Mouse (Mus musculus): ENCODE data around the gene Olfr1511.
"Not testable (repeated sequence)": the region's sequence is repeated elsewhere in the genome, so short reads cannot be mapped to it uniquely, and the experiment has no call there.

Olfr1511 gene

DNA sequence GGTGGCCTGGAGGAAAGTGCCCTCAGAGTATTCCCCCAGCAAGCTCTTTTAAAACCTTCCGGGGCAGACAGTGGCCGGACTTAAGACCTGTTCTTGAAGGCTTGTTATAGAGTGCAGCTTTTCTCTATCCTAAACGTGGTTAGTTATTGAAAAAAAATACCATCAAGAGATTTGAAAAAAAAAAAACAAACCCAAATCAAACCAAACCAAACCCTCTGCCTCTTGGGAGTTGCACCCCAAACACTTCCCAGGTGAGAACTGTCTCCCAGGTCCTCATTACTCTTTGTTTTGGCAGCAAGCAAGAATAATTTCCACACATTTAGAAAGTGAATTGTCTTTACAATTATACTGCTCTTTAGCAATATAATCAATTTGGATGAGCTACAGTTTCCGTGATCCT lies at the start of gene Olfr1511:
Olfr1511 (minus strand) TSS at position 101 of the 400 bp plus-strand sequence.
- DNase-seq: no peak

DNA sequence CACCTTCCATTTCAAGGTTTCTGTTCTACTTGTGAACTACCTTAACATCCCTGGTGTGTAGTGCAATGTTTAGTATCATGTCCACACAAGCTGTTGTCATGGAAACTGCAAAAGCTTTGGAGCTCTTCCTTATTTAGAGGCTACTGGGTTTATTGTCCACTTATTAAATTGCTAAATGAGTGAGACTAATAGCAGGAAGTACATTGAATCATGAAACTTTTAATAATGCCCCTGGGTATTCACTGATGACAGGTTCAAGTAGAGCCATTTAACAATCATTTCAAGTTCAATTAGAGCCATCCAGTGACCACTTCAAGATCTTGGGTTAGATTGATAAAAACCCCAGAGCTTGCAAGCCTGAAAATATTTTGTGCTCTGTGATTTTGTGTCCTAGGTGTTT lies 45.5 kb upstream of the Olfr1511 start, which contains the start of gene Olfr1509:
Olfr1509 (plus strand) TSS at position 301 of the 400 bp plus-strand sequence.
- no peak for DNase-seq

DNA sequence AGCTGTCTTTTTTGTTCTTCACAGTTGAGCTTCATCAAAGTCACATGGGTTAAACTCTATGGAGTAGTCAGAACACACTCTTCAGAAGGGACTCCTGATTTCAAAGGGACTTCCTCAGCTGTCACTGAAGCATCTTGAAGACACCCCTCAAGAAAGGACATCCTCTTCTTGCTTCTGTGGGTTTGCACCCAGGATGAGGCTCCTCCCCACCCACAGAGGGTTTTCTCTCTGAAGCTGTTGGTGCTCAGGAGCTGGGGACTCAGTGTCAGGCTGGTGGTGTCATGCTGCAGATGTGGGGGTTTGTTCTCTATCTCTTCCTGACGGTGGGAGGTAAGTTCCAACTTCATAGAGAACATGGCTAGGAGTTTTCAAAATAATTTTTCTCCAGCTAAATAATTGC lies 30.5 kb upstream of the Olfr1511 start:
- no peak for DNase-seq

DNA sequence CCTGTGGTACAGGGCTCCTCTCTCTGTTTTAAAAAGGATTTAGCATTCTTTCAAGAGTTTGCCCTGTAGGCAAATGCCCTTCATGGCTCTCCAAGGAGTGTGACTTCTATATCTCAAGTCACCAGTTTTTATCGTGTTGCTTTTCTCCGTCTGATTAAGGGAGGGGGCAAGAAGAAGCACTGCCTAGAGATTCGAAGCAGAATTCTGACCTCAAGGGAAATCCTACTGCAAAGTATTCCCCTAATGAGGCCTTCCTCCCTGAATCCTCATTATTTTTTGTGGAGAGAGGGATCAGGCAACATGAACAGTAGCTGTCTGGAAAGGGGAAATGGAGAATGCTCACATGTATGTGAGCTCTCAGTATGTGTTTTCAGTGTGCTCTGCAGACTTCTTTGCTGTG lies 17.1 kb upstream of the Olfr1511 start, which contains the start of gene Olfr1510:
Olfr1510 (minus strand) TSS at position 101 of the 400 bp plus-strand sequence.
- DNase-seq: no peak

DNA sequence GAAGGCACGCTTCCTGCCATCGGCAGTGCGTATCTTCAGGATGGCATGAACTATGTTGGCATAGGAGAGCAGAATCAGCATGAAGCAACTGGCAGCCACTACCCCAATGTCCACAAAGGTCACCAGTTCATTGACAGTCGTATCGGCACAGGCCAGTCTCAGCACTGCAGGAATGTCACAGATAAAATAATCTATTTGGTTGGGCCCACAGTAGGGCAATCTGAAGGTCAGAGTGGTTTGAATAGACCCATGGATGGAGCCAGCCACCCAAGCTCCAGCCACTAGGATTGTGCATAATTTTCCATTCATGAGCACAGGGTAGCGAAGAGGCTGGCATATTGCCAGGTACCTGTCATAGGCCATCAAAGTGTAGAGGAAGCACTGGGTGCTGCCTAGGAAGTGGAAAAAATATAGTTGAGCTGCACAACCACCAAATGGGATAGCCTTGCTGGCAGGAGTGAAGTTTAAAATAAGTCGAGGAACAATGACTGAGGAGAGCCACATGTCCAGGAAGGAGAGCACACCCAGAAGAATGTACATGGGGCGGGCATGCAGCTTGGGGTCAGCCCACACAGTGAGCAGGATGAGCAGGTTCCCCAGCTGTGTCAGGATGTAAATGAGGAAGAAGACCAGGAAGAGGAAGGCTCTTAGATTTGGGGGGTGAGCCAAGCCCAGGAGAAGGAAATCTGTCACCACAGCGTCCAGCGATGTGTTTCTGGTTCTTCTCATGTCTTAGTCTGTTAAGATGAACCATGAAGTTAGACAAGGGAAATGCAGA lies 13.2 kb upstream of the Olfr1511 start:
- DNase-seq: not testable (repeated sequence)

DNA sequence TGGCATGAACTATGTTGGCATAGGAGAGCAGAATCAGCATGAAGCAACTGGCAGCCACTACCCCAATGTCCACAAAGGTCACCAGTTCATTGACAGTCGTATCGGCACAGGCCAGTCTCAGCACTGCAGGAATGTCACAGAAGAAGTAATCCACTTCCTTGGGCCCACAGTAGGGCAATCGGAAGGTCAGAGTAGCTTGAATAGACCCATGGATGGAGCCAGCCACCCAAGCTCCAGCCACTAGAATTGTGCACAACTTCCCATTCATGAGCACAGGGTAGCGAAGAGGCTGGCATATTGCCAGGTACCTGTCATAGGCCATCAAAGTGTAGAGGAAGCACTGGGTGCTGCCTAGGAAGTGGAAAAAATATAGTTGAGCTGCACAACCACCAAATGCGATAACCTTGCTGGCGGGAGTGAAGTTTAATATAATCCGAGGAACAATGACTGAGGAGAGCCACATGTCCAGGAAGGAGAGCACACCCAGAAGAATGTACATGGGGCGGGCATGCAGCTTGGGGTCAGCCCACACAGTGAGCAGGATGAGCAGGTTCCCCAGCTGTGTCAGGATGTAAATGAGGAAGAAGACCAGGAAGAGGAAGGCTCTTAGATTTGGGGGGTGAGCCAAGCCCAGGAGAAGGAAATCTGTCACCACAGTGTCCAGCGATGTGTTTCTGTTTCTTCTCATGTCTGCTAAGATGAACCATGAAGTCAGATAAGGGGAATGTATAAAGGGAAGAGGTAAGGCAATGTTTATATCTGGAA lies 6.9 kb downstream of the Olfr1511 start:
- DNase-seq: not testable (repeated sequence)

DNA sequence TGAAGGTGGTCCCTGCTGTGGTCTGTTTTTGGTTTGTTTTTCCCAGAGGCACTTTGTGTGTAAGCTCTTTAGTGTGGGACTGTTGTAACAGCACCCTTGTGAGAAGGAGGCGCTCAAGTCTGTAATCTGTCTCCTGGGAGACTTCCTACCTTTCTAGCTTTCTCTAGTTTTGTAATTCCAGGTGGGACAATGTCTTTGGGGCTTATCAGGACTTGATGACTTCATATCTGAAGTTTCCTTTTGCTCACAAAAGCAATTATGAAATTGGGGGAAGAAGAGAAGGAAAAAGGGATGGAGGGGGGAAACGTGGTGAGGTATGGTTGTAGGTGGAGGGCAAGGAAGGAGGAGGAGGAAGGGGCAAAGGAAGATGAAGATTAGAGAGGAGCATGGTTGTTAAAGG lies 18.1 kb downstream of the Olfr1511 start, which contains the start of gene Olfr1512:
Olfr1512 (minus strand) TSS at position 101 of the 400 bp plus-strand sequence.
- no peak for DNase-seq

DNA sequence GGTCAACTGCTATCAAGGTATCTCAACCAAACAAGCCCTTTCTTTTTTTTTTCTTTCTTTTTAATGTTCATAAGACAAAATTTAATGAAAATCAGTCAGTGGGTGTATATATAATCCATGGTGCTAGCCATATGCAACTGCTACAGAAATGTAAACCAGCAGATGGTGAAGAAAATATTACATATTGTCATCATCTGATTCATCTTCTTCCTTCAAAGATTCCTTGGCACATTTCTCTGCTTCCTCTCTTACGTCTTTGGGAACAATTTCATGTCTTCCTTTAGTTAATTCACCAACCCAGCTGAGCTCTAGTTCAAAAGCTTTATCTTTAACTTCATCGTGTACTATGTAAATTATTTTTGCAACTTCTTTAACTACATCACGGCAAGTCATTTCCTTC lies 28.4 kb downstream of the Olfr1511 start:
- DNase-seq: no peak

DNA sequence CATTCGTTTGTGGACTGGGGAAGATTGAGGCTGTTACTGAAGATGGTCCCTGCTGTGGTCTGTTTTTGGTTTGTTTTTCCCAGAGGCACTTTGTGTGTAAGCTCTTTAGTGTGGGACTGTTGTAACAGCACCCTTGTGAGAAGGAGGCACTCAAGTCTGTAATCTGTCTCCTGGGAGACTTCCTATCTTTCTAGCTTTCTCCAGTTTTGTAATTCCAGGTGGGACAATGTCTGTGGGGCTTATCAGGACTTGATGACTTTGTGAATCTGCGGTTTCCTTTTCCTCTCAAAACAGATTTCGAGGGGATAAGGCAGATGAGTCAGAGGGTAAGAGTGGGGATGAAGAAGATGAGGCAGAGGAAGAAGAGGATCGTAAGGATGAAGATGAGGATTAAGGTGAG lies 40.9 kb downstream of the Olfr1511 start, which contains the start of gene Olfr1513:
Olfr1513 (minus strand) TSS at position 101 of the 400 bp plus-strand sequence.
- DNase-seq: no peak

Measured in kidney, postnatal 36 days (tissue).